Mouse (Mus musculus) c-Kit-negative CD71-positive TER-119-positive erythroid progenitor cells, embryonic 14.5 days (primary cell): ENCODE data around the gene Dll3.

Experiments
- DNase-seq: peaks from one replicate; pipeline ENCODE4 v3.0.0-alpha.2; 2013; ENCODE audit warnings: low read depth, low spot score

Gene Dll3

DNA sequence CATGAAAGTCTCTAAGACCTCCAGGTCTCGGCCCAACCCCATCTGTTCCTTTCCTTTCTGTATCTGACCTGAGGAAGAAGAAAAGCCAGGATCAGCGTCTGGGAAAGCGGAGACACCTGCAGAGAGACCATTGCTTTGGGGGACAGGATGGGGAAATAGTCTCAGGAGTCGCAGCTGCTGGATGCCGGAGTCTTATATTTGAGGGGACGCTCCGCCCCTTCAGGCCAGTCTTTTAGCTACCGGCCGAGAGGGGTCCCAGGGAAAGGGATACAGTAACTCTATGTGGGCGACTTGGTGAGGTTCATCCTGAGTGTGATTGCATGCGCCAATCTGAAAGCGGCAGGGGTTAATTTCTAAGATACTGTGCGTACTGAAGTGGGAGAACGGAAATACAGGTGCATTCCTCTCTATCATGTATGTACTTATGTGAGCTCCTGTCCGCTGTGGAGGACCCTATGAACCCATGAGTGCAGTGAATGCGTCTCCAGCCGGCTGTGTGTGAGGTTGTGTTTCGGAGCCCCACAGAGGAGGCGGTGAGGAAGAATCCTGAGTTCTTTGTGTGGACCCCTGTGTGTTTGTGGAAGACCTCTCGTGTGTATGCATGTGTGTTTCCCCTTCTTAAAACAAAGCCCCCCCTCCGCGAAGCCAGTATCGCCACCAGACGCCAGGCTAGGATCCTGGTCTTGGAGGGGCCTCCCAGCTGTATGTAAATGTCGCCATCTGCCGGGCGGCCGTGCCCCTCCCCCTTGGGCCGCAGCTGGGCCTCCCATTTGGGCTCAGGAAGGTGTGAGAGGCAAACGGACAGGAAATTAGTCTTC lies at the start of gene Dll3:
Gene Dll3 (minus strand): TSS at position 623 of the 818 bp plus-strand sequence.
- DNase-seq: no peak

DNA sequence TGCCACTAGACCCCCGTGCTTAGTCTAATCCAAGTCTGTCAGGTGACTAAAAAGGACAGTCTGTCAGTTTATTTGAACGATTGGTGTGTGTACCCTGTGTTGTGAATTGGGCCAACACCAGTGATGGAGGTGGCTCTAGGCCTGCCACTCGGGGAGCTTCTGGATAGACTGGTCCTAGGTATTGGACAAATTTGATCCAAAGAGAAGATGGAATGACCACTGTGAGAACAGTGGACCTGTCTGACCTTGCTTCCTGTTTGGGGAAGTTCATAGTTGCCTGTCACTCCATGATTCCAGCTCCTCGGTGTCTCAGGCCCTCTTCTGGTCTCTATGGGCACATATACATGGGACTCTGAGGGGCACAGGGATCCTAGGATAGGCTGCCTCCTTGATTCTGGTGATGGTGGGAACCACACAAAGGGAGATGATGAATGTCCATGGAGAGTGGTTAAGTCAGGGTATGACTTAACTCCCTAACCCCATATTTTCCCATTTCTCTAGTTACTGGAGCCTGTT lies 49.7 kb upstream of the Dll3 start:
- DNase-seq: no peak

DNA sequence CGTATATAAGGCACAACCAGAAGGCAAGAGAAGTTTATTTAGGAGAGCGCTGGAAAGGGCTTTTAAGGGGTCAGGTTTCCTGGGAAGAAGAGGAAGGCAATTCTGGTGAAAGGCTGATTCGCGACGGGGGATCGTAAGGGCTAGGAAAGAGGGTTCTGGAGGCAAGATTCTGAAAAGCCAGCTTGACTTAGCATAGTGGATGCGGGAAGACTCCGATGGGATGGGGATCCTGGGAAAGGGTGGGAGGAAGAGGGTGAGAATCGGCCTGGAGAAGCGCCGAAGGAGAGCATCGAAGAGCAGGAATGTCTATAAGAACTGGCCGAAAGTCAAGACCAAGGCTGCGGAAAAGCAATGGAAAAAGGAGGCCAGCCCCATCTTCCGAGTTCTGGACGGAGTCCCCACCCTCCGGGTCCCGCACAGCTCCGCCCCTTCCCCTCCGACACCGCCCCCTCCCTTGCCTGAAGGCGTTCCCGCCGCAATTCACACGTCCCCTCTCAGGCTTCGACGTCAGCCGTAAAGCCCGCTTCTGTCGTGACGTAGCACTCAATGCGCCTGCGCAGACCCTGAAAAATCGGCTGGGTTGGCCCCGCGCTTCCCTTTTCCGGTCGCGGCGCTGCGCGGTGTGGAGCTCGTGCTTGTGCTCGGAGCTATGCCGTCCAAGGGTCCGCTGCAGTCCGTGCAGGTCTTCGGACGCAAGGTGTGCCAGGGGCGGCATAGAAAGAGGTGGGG lies 48.3 kb upstream of the Dll3 start, which contains the start of gene Rps16:
Gene Rps16 (plus strand): TSS at position 498 of the 729 bp plus-strand sequence.
- peak; percentile 95 for DNase-seq

DNA sequence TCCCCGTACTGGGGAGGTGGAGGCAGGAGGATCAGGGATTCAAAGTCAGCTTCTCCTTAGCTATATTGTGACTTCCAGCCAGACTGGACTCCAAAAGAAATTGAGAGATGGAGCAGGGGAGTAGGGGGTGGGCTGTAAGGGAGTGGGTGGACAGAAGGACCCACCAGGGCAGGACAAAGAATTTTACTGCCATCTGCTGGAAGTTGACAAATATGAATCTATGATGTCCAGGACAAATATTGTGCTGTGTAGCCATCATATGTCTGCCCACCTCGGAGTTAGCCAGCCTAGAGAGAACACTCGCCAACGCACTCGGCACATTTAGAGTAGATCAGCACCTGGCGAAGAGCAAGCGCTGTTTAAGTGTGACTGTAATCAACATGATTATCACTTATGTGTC lies 46.6 kb upstream of the Dll3 start:
- DNase-seq: no peak

DNA sequence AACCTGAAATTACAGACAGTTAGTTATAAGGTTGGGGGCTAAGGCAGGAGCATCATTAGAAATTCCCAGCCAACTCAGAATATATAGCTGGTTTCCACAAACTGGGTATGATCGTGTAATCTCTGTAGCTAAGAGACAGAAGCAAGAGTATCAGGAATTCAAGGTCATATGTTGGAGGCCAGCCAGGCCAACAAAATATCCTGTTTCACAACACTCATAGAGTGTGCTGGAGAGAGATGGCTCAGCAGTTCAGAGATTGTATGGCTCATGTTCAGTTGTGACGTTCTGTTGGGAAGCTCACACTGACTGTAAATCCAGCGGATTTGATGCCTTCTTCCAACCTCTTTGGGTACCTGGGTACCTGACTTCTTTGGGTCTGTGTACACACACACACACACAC lies 45.7 kb upstream of the Dll3 start:
- DNase-seq: no peak

DNA sequence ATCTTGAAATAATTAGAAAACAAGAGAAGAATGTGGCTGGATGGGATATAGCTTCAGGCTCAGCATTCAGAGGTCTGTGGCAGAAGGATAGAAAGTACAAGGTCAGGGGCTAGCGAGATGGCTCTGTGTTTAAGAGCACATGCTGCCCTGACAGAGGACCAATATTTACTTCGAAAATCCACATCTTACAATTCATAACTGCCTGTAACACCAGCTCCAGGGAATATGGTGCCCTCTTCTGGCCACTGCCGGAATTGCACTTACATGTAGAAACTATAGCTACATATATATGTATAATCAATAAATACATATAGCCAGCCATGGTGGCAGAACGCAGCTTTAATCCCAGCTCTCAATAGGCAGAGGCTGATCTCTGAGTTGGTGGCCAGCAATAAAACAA lies 42.6 kb upstream of the Dll3 start:
- peak; percentile 71 for DNase-seq

DNA sequence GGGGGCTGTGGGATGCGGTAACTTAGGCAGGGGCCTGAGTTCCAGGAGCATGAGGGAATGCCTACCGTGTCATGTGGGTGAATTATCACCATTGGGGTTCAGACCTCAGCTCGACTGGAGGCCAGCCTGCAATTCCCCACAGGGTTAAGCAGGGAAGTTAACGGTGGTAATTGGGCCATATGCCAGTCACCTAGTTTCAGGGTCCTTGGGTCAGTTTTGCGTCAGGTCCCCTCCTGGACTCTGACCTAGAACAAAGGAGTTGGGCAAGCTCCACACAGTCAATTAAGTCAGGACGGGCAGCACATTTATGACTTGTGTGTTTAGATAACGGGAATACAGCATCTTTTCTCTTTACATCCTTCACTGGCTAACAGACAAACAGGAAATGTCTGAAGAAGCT lies 39.3 kb upstream of the Dll3 start:
- DNase-seq: no peak

DNA sequence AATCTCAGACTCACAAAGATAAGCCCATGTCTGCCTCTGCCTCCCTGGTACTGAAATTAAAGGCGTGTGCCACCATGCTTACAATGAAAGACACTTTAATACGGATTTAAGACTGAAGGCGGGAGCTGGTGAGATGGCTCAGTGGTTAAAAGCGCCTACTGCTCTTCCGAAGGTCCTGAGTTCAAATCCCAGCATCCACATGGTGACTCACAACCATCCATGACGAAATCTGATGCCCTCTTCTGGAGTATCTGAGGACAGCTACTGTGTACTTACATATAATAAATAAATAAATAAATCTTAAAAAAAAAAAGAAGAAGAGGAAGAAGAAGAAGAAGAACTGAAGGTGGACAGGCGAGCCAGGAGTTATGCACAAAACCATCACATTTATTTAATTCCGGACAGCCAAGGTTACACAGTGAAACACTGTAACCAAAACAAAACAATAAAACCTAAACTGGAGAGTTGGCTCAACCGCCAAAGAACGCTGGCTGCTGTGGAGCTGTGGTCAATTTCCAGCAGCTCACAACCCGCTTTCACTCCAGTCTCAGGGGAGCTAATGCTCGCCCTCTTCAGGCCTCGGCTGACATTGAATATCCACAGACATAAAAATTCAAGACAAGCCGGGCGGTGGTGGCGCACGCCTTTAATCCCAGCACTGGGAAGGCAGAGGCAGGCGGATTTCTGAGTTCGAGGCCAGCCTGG lies 37.3 kb upstream of the Dll3 start:
- DNase-seq: peak; percentile 33

DNA sequence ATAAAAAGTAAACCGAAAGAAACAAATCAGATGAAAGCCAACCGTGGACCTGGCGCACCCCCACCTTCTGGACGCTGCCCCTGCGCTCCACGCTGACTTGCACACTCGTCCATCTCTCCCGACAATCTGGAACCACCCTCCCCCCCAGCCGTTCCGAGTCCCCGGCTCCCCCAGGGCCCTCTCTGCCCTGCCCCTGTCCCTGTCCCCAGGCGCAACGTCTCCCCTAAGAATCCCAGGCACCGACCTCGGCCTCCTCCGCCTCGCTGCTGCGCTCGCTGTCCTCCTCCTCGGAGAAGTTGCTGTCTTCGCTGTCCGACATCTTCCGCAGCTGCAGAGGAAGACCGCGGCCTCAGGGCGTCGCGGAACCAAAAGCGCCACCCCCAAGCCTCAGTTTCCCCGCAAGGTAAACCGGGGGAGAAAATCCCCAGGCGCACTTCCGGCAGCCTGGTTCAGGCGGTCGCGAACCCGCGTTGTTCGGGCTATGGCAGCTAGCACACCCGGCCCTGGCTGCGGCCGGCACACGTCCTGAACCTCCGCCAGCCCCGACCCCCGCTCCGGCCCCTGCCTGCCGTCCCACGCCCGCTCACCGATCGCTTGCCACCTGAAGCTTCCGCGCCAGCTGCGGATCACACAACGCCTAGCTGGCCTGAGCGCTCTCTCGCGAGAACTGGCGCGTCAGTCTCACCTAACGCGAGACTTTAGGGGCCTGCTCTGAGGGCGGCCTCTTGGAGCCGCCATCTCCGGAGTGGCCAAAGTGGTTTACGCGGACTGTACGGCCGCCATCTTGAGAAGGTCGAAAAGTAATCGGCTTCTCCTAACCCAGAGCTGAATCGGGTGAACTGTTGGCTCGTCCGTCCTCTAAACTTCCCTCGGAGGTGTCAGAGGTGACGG lies 36.3 kb upstream of the Dll3 start, which contains the start of gene Supt5:
Gene Supt5 (minus strand): TSS at position 639 of the 891 bp plus-strand sequence.
- DNase-seq: peak; percentile 99

DNA sequence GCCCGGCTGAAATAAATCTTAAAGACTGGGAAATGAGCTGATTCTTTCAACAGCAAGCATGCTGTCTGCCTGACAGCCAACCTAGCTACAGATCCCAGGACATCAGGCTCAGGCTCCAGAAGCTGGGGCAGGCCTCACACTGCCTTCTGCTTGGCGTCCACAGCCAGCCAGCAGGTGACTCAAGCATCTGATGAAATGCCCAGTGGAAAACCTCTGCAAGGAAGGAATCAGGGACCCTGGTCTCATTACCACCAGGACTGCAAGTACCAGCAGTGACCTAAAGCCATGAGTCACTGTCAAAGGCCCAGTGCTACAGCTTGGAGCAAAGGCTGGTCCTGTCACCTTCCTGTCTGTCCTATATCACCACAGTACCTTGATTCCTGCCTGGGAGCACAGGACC lies 33.4 kb upstream of the Dll3 start:
- no peak for DNase-seq

DNA sequence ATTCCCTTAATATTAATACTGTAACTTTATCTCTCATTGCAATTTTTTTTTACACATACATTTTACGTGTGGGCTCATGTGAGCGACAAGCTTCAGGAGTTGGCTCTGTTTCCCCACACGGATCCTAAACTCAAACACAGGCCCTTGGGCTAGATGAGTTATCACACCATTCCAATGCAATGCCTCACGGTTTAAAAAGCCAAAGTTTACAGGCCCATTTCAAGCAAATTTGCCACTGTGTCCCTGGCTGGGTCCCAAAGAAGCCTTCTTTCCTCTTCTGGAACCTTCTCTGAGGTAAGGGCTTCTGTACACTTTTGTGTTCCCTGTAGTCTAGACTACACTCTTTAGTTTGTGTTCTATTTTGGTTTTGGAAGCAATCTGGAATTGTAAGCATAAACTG lies 32.5 kb upstream of the Dll3 start:
- no peak for DNase-seq

DNA sequence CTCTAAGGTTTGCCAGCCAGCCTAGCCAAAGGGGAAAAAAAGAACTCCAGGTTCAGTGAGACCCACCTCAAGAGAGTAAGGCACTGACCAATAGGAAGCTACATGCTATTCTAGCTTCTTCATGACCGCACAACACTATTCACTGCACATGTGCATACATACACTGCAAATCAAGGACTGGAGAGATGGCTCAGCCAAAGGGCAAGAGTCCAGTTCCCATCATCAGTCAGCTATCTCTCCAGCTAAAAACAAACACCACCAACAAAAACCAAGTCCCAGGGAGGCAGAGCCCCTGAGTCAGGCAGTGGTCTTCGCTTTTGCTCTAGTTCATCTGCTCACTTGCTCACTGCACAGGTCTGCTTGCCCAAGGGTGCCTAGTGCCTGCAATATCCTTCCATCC lies 26.2 kb upstream of the Dll3 start:
- no peak for DNase-seq

DNA sequence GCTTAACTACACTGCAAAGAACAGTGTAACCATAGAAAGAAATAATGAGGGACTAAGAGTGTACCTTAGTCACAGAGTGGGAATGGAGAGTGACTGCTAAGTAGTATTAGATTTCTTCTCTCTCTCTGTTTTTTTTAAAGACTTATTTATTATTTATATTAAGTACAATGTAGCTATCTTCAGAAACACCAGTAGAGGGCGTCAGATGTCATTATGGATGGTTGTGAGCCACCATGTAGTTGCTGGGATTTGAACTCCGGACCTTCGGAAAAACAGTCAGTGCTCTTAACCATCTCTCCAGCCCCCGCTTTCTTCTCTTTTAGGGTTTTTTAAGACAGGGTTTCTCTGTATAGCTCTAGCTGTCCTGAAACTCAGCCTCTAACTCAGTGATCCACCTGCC lies 24.4 kb upstream of the Dll3 start:
- no peak for DNase-seq

DNA sequence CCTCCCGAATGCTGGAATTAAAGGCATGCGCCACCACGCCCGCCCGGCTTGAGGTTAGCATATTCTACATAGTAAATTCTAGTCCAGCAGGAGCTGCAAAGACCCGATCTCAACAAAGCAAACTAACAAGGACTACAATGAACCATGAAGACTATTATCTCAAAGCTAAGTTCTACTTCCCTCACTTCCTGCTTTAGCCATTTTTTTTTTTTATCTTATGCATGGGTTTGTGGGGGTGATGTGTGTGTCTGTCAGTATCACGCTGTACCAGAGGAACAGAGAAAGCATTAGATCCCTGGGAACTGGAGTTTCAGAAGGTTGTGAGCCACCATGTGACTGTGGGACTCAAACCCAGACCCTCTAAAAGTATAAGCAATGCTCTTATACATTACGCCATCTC lies 23.3 kb upstream of the Dll3 start:
- no peak for DNase-seq

DNA sequence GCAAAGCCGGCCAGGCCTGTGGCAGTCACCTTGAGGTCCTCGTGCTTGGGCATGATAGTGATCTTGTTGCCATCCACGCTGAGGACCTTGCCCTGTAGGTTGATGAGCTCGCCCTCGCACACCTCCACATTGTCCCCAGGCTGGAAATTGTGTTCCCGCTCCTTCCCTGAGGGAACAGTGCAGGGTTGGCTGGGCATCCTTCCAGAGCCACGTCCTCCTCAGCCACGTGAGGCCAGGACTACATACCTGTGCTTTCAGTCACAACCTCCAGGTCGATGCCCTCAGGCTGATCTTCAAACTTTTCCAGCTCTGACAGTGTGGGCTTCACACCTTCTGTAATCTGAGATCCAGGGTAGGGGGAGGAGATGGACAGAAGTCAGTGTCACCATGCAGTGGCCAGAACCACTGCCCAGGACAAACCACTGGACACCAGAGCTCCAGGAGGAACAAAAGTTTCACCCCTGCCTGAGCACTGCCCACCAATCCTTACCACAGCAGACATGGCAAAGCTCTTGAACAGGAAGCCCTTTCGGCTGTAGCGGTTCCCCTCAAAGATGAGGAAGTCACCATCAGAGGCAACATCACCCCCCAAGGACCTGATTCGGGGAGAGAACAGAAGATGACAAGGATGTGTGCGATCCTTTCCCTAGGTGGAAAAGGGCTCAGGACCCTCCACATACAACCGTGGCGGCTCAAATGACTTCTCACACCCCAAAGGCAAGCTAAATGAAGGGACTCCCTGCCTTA lies 20.1 kb upstream of the Dll3 start:
- no peak for DNase-seq

DNA sequence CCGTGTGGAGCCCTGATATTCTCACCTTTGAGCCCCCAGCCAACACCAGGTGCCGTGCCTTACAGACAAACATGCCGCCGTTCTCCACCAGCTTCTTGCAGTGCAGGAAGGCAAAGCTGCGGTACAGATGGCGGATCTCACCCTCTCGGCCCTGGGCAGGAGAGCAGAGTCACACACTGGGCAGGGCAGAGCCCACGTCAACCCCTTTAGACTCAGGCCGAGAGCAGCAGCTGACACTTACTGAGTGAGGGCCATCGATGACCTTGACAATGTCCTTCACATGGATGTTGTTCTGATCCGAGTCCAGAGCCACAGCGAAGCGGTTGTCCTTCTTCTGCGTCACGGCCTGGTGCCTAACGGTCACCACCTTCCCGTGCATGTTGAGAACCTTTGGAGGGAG lies 16.7 kb upstream of the Dll3 start:
- DNase-seq: no peak

DNA sequence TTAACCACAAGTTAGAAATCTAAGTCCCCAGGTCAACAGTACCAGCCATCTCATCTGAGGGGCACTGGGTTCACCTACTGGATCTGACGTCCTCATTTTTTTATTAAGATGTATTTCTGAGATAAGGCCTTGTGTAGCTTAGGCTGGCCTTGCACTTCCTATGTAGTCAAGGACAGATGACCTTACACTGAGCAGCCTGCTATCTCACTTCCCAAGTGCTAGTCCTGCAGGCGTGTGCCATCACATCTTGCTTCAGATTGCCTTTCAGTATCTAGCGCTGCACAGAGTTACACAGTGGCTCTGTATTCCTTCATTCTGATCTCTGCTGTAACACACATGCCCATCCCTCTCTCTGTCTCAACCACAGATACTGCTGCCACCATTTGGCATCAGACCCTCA lies 16.0 kb upstream of the Dll3 start:
- no peak for DNase-seq

DNA sequence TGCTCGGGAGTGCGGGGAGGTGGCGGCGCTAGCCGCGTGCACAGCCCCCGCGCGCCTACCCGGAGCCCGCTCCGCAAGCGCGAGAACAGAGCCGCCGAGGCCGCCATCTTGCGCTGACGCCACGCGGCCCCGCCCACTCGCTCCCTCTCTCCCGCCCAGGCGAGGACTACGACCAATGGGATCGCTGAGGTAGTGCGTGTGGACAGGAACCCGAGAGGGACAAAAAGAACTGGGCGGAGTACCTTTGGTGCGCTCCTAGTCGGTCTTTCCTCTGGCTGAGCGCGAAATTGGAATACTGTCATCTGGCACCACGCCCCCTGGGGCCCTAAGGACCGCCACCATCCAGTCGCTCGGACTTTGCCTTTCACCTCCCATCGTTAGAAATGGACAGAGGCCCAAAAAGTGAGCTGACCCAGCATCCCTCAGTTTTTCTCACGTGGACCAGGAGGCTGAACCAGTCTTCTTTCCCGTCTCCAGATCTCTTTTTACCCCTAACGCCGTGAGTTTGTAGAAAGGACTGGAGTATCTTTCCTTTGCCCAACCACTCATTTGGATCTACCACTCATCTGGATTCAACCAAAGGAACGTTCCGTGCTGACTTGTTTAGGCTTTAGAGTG lies 10.0 kb upstream of the Dll3 start, which contains the start of gene Timm50:
Gene Timm50 (minus strand): TSS at position 147 of the 618 bp plus-strand sequence.
- peak; percentile 95 for DNase-seq

DNA sequence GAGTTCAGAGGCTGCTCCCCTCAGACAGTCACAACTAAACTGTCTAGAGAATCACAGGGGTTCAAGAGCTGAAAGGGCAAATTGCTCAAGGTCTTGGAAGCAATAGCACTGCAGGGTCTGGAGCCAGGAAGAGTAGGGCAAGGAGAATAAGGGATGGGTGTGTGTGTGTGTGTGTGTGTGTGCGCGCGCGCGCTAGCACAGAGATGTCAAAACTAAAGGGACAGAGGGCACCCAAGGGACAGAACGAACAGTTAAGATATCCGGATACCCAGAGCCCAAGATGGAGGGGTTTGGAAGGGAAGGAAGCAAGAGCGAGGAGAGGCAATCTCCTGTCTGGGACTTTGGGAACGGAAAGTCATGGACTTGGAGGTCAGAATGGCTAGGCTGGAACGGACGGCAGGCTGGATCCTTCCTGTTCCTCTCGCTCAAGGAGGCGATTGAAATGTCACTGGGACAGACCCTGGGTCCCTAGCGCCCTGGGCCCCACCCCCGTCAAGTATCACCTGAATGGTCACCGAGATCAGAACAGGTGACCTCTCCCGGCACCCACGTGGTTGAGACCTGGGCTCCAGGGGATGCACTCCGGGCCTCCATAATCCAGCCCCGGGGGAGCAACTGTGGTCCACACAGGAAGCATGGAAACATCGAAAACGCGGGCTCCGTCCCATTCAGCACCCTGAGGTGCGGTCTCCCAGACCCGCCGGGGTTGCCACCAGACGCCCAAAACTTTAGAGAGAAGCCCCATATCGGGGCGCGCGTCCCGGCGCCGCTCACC lies 9.3 kb upstream of the Dll3 start:
- DNase-seq: no peak
